ENCODE assay signal across 15 mouse cellular contexts in the genomic region with DNA sequence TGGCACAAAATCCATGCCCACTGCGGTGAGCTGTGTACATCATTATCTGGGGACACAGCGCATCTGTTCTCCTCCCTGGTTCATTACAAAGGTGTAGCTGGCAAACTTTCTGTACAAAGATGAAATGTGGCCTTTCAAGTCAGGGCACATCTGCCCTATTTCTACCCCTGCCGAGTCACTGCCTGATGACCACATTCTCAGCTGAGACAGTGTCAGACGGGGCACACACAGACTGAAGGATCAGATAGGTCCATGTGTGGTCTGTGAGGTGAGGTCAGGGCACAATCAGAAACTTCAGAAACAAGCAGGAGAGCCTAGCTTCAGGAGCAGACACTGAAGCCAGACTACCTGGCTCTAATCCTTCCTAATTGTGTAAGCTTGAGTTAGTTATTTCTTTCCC.
DNase-seq lines count a peak whose midpoint lies in the region; ATAC-seq and TF ChIP-seq lines count a peak whose summit lies in the region.
"Had no signal": no experiment of that assay in that cellular context is flagged by ENCODE, and none has a peak within 500 bp of the region (broad histone marks: within the 10 kb centered on the region; RNA-seq: fewer than 3 reads in every experiment).

No protein-coding gene starts in this region.

- H3K9me3 ChIP-seq in midbrain, embryonic 16.5 days (replicated peaks; ENCODE audit: control insufficient read depth, low read length, poor library complexity, severe bottlenecking), result no peaks in the 10 kb centered on the region
- no peaks in the 10 kb centered on the region for H3K9me3 ChIP-seq in midbrain, embryonic 13.5 days
- H3K9me3 ChIP-seq in kidney, embryonic 14.5 days (ENCODE audit: control insufficient read depth, low read length), result no peaks in the 10 kb centered on the region
- H3K9me3 ChIP-seq: embryonic facial prominence, embryonic 13.5 days; embryonic facial prominence, embryonic 15.5 days; forebrain, embryonic 13.5 days; forebrain, embryonic 15.5 days had no signal

- no peaks in the 10 kb centered on the region for H3K4me1 ChIP-seq in midbrain, embryonic 16.5 days (ENCODE audit: control insufficient read depth, insufficient read depth, low read length)
- no peaks in the 10 kb centered on the region for H3K4me1 ChIP-seq in midbrain, embryonic 13.5 days (replicated peaks)
- no peaks in the 10 kb centered on the region for H3K4me1 ChIP-seq in kidney, embryonic 14.5 days (ENCODE audit: control insufficient read depth, insufficient read depth, low read length)
- H3K4me1 ChIP-seq: embryonic facial prominence, embryonic 13.5 days; embryonic facial prominence, embryonic 15.5 days; forebrain, embryonic 13.5 days; forebrain, embryonic 15.5 days had no signal

- 69% methylated on average over 4 of the region's 4 CpGs for WGBS in midbrain, embryonic 16.5 days
- WGBS in midbrain, embryonic 13.5 days, result 75% methylated on average over 4 of the region's 4 CpGs
- WGBS in kidney, embryonic 14.5 days, result 86% methylated on average over 4 of the region's 4 CpGs

- no peak overlapping the region for H3K4me2 ChIP-seq in midbrain, embryonic 16.5 days (ENCODE audit: low read length)
- no peak overlapping the region for H3K4me2 ChIP-seq in midbrain, embryonic 13.5 days (replicated peaks)
- H3K4me2 ChIP-seq in kidney, embryonic 14.5 days (replicated peaks; ENCODE audit: low read depth, low read length), result no peak overlapping the region
- H3K4me2 ChIP-seq: embryonic facial prominence, embryonic 13.5 days; embryonic facial prominence, embryonic 15.5 days; forebrain, embryonic 13.5 days; forebrain, embryonic 15.5 days had no signal

- no peak for TF ChIP-seq POLR2A in brain, embryonic 14.5 days (IDR thresholded peaks at IDR 0.05; ENCODE audit: borderline replicate concordance, extremely low read depth, insufficient read depth, insufficient read length, poor library complexity, severe bottlenecking)

- H3K4me3 ChIP-seq in midbrain, embryonic 16.5 days (ENCODE audit: low read depth, low read length), result no peak overlapping the region
- no peak overlapping the region for H3K4me3 ChIP-seq in midbrain, embryonic 13.5 days (replicated peaks)
- H3K4me3 ChIP-seq in kidney, embryonic 14.5 days (ENCODE audit: low read length), result no peak overlapping the region
- H3K4me3 ChIP-seq: embryonic facial prominence, embryonic 13.5 days; embryonic facial prominence, embryonic 15.5 days; erythroblast, embryonic 14.5 days; forebrain, embryonic 13.5 days; forebrain, embryonic 15.5 days had no signal

- H3K27ac ChIP-seq in midbrain, embryonic 16.5 days (ENCODE audit: low read length), result no peak overlapping the region
- no peak overlapping the region for H3K27ac ChIP-seq in midbrain, embryonic 13.5 days
- H3K27ac ChIP-seq in kidney, embryonic 14.5 days (ENCODE audit: low read depth, low read length), result no peak overlapping the region
- H3K27ac ChIP-seq: embryonic facial prominence, embryonic 13.5 days; embryonic facial prominence, embryonic 15.5 days; forebrain, embryonic 13.5 days; forebrain, embryonic 15.5 days had no signal

- H3K27me3 ChIP-seq in midbrain, embryonic 16.5 days (ENCODE audit: control insufficient read depth, insufficient read depth, low read depth, low read length), result no peaks in the 10 kb centered on the region
- H3K27me3 ChIP-seq in midbrain, embryonic 13.5 days, result no peaks in the 10 kb centered on the region
- H3K27me3 ChIP-seq in kidney, embryonic 14.5 days (ENCODE audit: control insufficient read depth, insufficient read depth, low read length), result no peaks in the 10 kb centered on the region
- H3K27me3 ChIP-seq: embryonic facial prominence, embryonic 13.5 days; embryonic facial prominence, embryonic 15.5 days; forebrain, embryonic 13.5 days; forebrain, embryonic 15.5 days had no signal

- ATAC-seq in cerebellum, adult (ENCODE audit: insufficient number of reproducible peaks, low FRiP score, low TSS enrichment), result peak; percentile 38; the same call in 1 of the 2 replicates
- ATAC-seq in midbrain, embryonic 16.5 days, result peak; percentile 51; the same call in 1 of the 2 replicates
- no peak for ATAC-seq in midbrain, embryonic 13.5 days
- 0 out of 2 replicates have a peak, but pooled peaks have one; percentile 42 for ATAC-seq in common myeloid progenitor, adult 5-6 weeks (replicated peaks; ENCODE audit: low read depth, poor library complexity, severe bottlenecking)
- no peak for ATAC-seq in kidney, embryonic 14.5 days (ENCODE audit: low FRiP score, low TSS enrichment)
- ATAC-seq: forebrain, embryonic 13.5 days; forebrain, embryonic 15.5 days; forebrain, postnatal 0 days had no signal

- no peak overlapping the region for H3K9ac ChIP-seq in midbrain, embryonic 16.5 days (ENCODE audit: low read depth, low read length)
- no peak overlapping the region for H3K9ac ChIP-seq in midbrain, embryonic 13.5 days (replicated peaks)
- no peak overlapping the region for H3K9ac ChIP-seq in kidney, embryonic 14.5 days (ENCODE audit: low read depth, low read length)
- H3K9ac ChIP-seq: embryonic facial prominence, embryonic 13.5 days; embryonic facial prominence, embryonic 15.5 days; forebrain, embryonic 13.5 days; forebrain, embryonic 15.5 days; forebrain, postnatal 0 days had no signal

- no peaks in the 10 kb centered on the region for H3K36me3 ChIP-seq in midbrain, embryonic 16.5 days (ENCODE audit: control insufficient read depth, insufficient read depth, low read length)
- H3K36me3 ChIP-seq in midbrain, embryonic 13.5 days, result no peaks in the 10 kb centered on the region
- H3K36me3 ChIP-seq in kidney, embryonic 14.5 days (ENCODE audit: control insufficient read depth, insufficient read depth, low read length), result no peaks in the 10 kb centered on the region
- H3K36me3 ChIP-seq: embryonic facial prominence, embryonic 13.5 days; embryonic facial prominence, embryonic 15.5 days; forebrain, embryonic 15.5 days had no signal

- DNase-seq in cerebellum, adult 9-10 months, result no peak
- peak; percentile 1 for DNase-seq in brain, embryonic 14.5 days (ENCODE audit: low read depth)
- DNase-seq in right cerebral cortex, postnatal 36 days (ENCODE audit: low spot score in 2 of 2), result no peak
- DNase-seq: embryo, embryonic 11 days; forebrain, postnatal 0 days had no signal

- TF ChIP-seq CTCF in brain, embryonic 14.5 days (IDR thresholded peaks at IDR 0.05; ENCODE audit: borderline replicate concordance, extremely low read depth, insufficient read depth, insufficient read length), result no peak

Comparison
In these comparisons a context has a peak if more than half of its experiments do, and no peak if none do; other contexts are left out.
1. ATAC-seq: peak in cerebellum, adult (single experiment), midbrain, embryonic 16.5 days (single experiment) and common myeloid progenitor, adult 5-6 weeks (single experiment); none in midbrain, embryonic 13.5 days (single experiment) and kidney, embryonic 14.5 days (single experiment).